Mouse (Mus musculus) adrenal gland, adult (tissue): ENCODE results near the gene Frmd3.
"Not testable (repeated sequence)": the region's sequence is repeated elsewhere in the genome, so short reads cannot be mapped to it uniquely, and the experiment has no call there.

Experiments used
- DNase-seq, 2 experiments: peaks; one replicate each; pipeline ENCODE4 v3.0.0; 2022 to 2023; ENCODE audit warnings: low spot score in 1 of 2; ENCODE audit not compliant: inconsistent age in 2 of 2

Frmd3 gene

GRCm38 (mm10) chr4:74013211-74014047 lies at the start of gene Frmd3:
Gene Frmd3 (plus strand): TSS chr4:74013442.
- peak; percentile 17 to 68 for DNase-seq

GRCm38 (mm10) chr4:73980454-73980853 lies 32.8 kb upstream of the Frmd3 start:
- DNase-seq = no peak

- no peak for DNase-seq
Measured at GRCm38 (mm10) chr4:74012277-74012676, 965 bp upstream of the Frmd3 start.

- no peak for DNase-seq
Measured at GRCm38 (mm10) chr4:74012700-74013099, 542 bp upstream of the Frmd3 start.

- DNase-seq = no peak
Measured at GRCm38 (mm10) chr4:74014048-74014500, 832 bp downstream of the Frmd3 start.

GRCm38 (mm10) chr4:74020084-74020483 lies 6.8 kb downstream of the Frmd3 start:
- DNase-seq = no peak

- no peak for DNase-seq
Measured at GRCm38 (mm10) chr4:74043226-74043625, 30.0 kb downstream of the Frmd3 start.

GRCm38 (mm10) chr4:74051692-74052091 lies 38.5 kb downstream of the Frmd3 start:
- no peak for DNase-seq

GRCm38 (mm10) chr4:74076727-74077126 lies 63.5 kb downstream of the Frmd3 start:
- no peak for DNase-seq

GRCm38 (mm10) chr4:74110816-74111215 lies 97.6 kb downstream of the Frmd3 start:
- no peak for DNase-seq

GRCm38 (mm10) chr4:74191528-74191927 lies 178.3 kb downstream of the Frmd3 start:
- no peak for DNase-seq

GRCm38 (mm10) chr4:74201281-74201811 lies 188.1 kb downstream of the Frmd3 start:
- no peak for DNase-seq

- not testable (repeated sequence) for DNase-seq
Measured at GRCm38 (mm10) chr4:74221780-74222179, 208.5 kb downstream of the Frmd3 start.

GRCm38 (mm10) chr4:74222360-74222759 lies 209.1 kb downstream of the Frmd3 start:
- DNase-seq = peak in 1 of 2 experiments; percentile 44

GRCm38 (mm10) chr4:74224210-74224609 lies 211.0 kb downstream of the Frmd3 start:
- DNase-seq = peak in 1 of 2 experiments; percentile 29

GRCm38 (mm10) chr4:74230994-74231393 lies 217.8 kb downstream of the Frmd3 start:
- peak; percentile 9 to 51 for DNase-seq

GRCm38 (mm10) chr4:74231405-74231804 lies 218.2 kb downstream of the Frmd3 start:
- peak; percentile 32 to 79 for DNase-seq

GRCm38 (mm10) chr4:74233534-74233933 lies 220.3 kb downstream of the Frmd3 start:
- DNase-seq = no peak

- no peak for DNase-seq
Measured at GRCm38 (mm10) chr4:74242176-74242575, 228.9 kb downstream of the Frmd3 start, which contains the start of gene Kdm4c. Gene Kdm4c (plus strand): TSS chr4:74242497.
